Mouse (Mus musculus): ENCODE data around the gene Ppm1h. TPM values are rescaled to one million over a fixed set of nuclear protein-coding genes. Genes with fewer than 3 reads are reported as not detected.

Ppm1h gene
- total and polyA plus RNA-seq, 2 experiments from 2014 or later, result 4.9 to 6.1 TPM

DNA sequence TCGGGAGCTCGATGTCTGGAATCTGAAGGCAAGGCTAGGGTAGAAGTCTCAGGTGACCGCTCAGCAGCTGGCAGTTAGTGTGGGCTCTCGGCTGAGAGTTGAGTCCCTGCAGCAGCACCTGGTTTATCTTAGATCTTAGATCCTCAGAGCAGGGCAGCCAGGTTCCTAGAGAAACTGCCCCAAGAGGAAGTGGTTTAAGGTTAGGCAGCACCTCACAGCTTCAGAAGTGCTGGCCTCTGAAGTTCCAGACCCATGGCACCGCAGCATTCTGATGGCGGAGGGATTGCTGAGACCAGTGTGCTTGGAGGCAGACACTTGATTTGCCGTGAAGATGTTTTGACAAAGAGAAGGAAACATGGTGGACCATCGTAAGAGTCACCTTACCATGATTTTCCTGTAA lies 237.3 kb downstream of the Ppm1h start:
- Histone ChIP-seq H3K4me3 (ENCODE audit: low read depth, low read length) (no peak overlapping the region), H3K36me3 (replicated peaks; ENCODE audit: control insufficient read depth, insufficient read depth, low read length) (0 out of 2 replicates have a peak, but pooled peaks cover under 1% of the 10 kb centered on the region), H3K27me3 (ENCODE audit: control insufficient read depth, insufficient read depth, low read length) (no peaks in the 10 kb centered on the region), H3K4me1 (ENCODE audit: control insufficient read depth, insufficient read depth) (no peaks in the 10 kb centered on the region), H3K27ac (ENCODE audit: low read depth) (no peak overlapping the region), H3K9ac (replicated peaks; ENCODE audit: low read depth, low read length) (no peak overlapping the region), H3K9me3 (replicated peaks; ENCODE audit: control insufficient read depth, low read length) (no peaks in the 10 kb centered on the region), H3K4me2 (ENCODE audit: low read depth, low read length) (no peak overlapping the region)
- TF ChIP-seq CTCF (IDR thresholded peaks at IDR 0.05; ENCODE audit: low read depth), result no peak
- no peak for TF ChIP-seq EP300 (IDR thresholded peaks at IDR 0.05; ENCODE audit: low read depth)
- DNase-seq (ENCODE audit: low spot score), result no peak
- no peak for ATAC-seq (ENCODE audit: insufficient read depth, low read depth)
- 80% methylated on average over 8 of the region's 8 CpGs for WGBS

DNA sequence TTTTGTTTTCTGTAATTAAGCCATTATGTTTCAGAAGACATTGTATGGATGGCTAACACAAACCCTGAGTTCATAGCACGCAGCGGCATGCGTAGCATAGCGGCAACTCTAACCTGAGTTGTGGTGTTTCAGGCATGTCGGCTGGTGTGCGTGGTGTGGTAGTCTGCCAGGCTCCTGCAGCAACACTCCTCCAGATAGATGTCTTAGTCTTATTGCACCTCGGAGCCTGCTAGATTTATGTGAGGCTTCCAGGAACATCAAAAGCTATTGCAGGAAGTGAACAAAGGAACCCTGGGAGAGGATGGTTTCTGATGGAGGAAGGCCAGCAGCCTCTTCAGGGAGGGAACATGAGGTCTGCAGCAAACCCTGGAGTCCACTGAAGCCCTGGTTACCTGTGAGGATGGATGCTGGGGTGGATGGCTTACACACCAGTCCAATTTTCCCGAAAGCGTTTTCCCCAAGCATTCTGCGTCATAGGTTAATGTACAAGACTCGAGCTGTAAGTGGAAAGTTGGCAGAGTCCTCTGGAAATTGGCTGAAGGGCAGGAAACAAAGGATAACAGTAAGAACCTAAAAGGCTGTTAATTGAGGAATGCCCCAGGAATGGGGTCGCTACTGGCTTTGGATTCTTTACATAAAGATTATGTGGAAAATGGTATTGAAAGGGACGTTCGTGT lies 239.2 kb downstream of the Ppm1h start:
- WGBS, result 78% methylated on average over 14 of the region's 14 CpGs
- ATAC-seq (ENCODE audit: insufficient read depth, low read depth) (no peak), DNase-seq (ENCODE audit: low spot score) (no peak)
- H3K9me3 ChIP-seq (replicated peaks; ENCODE audit: control insufficient read depth, low read length), result no peaks in the 10 kb centered on the region
- no peak overlapping the region for H3K4me3 ChIP-seq (ENCODE audit: low read depth, low read length)
- TF ChIP-seq EP300 (IDR thresholded peaks at IDR 0.05; ENCODE audit: low read depth) (no peak), CTCF (IDR thresholded peaks at IDR 0.05; ENCODE audit: low read depth) (no peak)
- no peaks in the 10 kb centered on the region for H3K4me1 ChIP-seq (ENCODE audit: control insufficient read depth, insufficient read depth)
- H3K27me3 ChIP-seq (ENCODE audit: control insufficient read depth, insufficient read depth, low read length), result no peaks in the 10 kb centered on the region
- H3K27ac ChIP-seq (ENCODE audit: low read depth), result no peak overlapping the region
- 0 out of 2 replicates have a peak, but pooled peaks cover 7% of the 10 kb centered on the region for H3K36me3 ChIP-seq (replicated peaks; ENCODE audit: control insufficient read depth, insufficient read depth, low read length)
- H3K4me2 ChIP-seq (ENCODE audit: low read depth, low read length), result no peak overlapping the region
- H3K9ac ChIP-seq (replicated peaks; ENCODE audit: low read depth, low read length), result no peak overlapping the region

DNA sequence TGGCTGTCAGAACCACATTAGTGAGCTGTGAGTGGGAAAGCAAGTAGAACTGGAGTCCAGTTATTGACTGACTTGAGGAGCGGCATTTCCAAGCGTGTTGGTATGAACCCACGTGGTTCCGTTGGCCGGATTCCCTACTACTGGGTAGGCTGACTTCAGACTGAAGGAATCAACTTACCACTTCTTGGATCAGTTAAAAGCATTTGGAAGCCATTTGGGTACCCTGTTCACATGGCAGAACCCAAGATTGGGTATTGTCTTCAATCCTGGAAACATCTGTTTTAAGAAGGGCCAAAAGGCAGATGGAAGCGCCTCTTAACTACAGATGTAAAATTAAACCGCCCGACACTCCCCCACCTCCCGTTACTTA lies 239.7 kb downstream of the Ppm1h start:
- ATAC-seq (ENCODE audit: insufficient read depth, low read depth), result no peak

DNA sequence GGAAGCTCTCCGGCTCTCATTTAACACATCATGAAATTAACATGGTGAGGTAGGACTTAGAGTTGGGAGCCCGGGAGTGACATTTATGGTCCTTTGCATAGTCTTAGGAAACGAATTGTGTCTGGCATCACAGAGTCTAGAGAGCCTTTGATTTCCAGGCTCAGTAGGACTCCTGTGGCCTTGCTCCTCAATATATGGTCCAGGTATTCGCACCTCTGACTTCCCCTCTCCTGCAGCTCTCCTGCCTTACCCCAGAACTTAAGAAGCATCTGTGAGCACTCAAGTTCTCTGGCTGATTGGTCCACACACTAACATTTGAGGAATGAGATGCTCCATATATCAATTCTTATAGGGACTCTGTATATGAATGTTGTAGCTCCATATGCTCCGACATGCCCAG lies 240.2 kb downstream of the Ppm1h start:
- H3K4me2 ChIP-seq (ENCODE audit: low read depth, low read length), result no peak overlapping the region
- no peak overlapping the region for H3K27ac ChIP-seq (ENCODE audit: low read depth)
- no peaks in the 10 kb centered on the region for H3K4me1 ChIP-seq (ENCODE audit: control insufficient read depth, insufficient read depth)
- TF ChIP-seq EP300 (IDR thresholded peaks at IDR 0.05; ENCODE audit: low read depth), result no peak
- TF ChIP-seq CTCF (IDR thresholded peaks at IDR 0.05; ENCODE audit: low read depth), result no peak
- ATAC-seq (ENCODE audit: insufficient read depth, low read depth) (no peak), DNase-seq (ENCODE audit: low spot score) (no peak)
- no peaks in the 10 kb centered on the region for H3K27me3 ChIP-seq (ENCODE audit: control insufficient read depth, insufficient read depth, low read length)
- H3K9me3 ChIP-seq (replicated peaks; ENCODE audit: control insufficient read depth, low read length), result no peaks in the 10 kb centered on the region
- H3K4me3 ChIP-seq (ENCODE audit: low read depth, low read length), result no peak overlapping the region
- 0 out of 2 replicates have a peak, but pooled peaks cover 7% of the 10 kb centered on the region for H3K36me3 ChIP-seq (replicated peaks; ENCODE audit: control insufficient read depth, insufficient read depth, low read length)
- no peak overlapping the region for H3K9ac ChIP-seq (replicated peaks; ENCODE audit: low read depth, low read length)
- 92% methylated on average over 5 of the region's 5 CpGs for WGBS

More for the DNA sequence above, 239.7 kb downstream of the Ppm1h start:
- no peak for DNase-seq (ENCODE audit: low spot score)
- TF ChIP-seq EP300 (IDR thresholded peaks at IDR 0.05; ENCODE audit: low read depth) (no peak), CTCF (IDR thresholded peaks at IDR 0.05; ENCODE audit: low read depth) (no peak)
- Histone ChIP-seq H3K27ac (ENCODE audit: low read depth) (no peak overlapping the region), H3K4me1 (ENCODE audit: control insufficient read depth, insufficient read depth) (no peaks in the 10 kb centered on the region), H3K4me3 (ENCODE audit: low read depth, low read length) (no peak overlapping the region), H3K27me3 (ENCODE audit: control insufficient read depth, insufficient read depth, low read length) (no peaks in the 10 kb centered on the region), H3K4me2 (ENCODE audit: low read depth, low read length) (no peak overlapping the region), H3K9me3 (replicated peaks; ENCODE audit: control insufficient read depth, low read length) (no peaks in the 10 kb centered on the region), H3K9ac (replicated peaks; ENCODE audit: low read depth, low read length) (no peak overlapping the region), H3K36me3 (replicated peaks; ENCODE audit: control insufficient read depth, insufficient read depth, low read length) (0 out of 2 replicates have a peak, but pooled peaks cover 7% of the 10 kb centered on the region)
- WGBS, result 89% methylated on average over 9 of the region's 9 CpGs

DNA sequence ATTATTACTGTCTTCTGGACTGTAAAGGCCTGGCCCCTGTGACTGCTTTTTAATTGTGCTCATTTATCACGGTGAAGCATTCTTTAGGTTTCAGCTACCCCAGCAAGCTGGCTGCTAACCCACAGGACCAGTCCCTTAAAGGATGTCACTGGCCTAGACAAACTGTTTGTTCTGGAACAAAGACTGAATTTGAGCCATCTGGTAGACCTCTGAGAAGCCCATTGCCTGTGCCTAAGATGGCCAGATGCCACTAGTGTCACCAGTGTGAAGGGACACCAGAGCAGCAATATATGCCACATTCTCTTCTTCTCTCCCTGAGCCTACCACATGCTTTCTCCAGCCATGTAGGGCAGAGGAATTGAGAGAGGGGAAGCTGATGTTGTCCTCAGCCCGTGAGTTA lies 240.9 kb downstream of the Ppm1h start:
- TF ChIP-seq CTCF (IDR thresholded peaks at IDR 0.05; ENCODE audit: low read depth), result no peak
- TF ChIP-seq EP300 (IDR thresholded peaks at IDR 0.05; ENCODE audit: low read depth), result no peak
- Histone ChIP-seq H3K9ac (replicated peaks; ENCODE audit: low read depth, low read length) (no peak overlapping the region), H3K36me3 (replicated peaks; ENCODE audit: control insufficient read depth, insufficient read depth, low read length) (0 out of 2 replicates have a peak, but pooled peaks cover 7% of the 10 kb centered on the region), H3K27ac (ENCODE audit: low read depth) (no peak overlapping the region), H3K9me3 (replicated peaks; ENCODE audit: control insufficient read depth, low read length) (no peaks in the 10 kb centered on the region), H3K27me3 (ENCODE audit: control insufficient read depth, insufficient read depth, low read length) (no peaks in the 10 kb centered on the region), H3K4me3 (ENCODE audit: low read depth, low read length) (no peak overlapping the region), H3K4me1 (ENCODE audit: control insufficient read depth, insufficient read depth) (no peaks in the 10 kb centered on the region), H3K4me2 (ENCODE audit: low read depth, low read length) (no peak overlapping the region)
- DNase-seq (ENCODE audit: low spot score), result no peak
- WGBS, result 85% methylated on average over 2 of the region's 2 CpGs
- no peak for ATAC-seq (ENCODE audit: insufficient read depth, low read depth)
